Mouse (Mus musculus): ENCODE measurements around the gene Gatm. TPM values are rescaled to one million over a fixed set of nuclear protein-coding genes. Genes with fewer than 3 reads are reported as not detected.

Gene Gatm
- total RNA-seq, 1 experiment from 2014 or later: 5.2 TPM

GRCm38 (mm10) chr2:122608820-122609219 is 2.3 kb downstream of the Gatm start:
- DNase-seq: no peak

GRCm38 (mm10) chr2:122605829-122606228 is 5.3 kb downstream of the Gatm start:
- no peak for DNase-seq

GRCm38 (mm10) chr2:122601354-122601753 is 9.7 kb downstream of the Gatm start:
- no peak for DNase-seq

GRCm38 (mm10) chr2:122599736-122600135 is 11.4 kb downstream of the Gatm start:
- no peak for DNase-seq

- DNase-seq: no peak
These were observed 15.6 kb downstream of the Gatm start for GRCm38 (mm10) chr2:122595461-122595860.

- DNase-seq: no peak
These were observed 19.9 kb downstream of the Gatm start for GRCm38 (mm10) chr2:122591213-122591612.

- no peak for DNase-seq
These were observed 20.8 kb downstream of the Gatm start for GRCm38 (mm10) chr2:122590351-122590750.

- no peak for DNase-seq
These were observed 23.1 kb downstream of the Gatm start for GRCm38 (mm10) chr2:122587861-122588519.

GRCm38 (mm10) chr2:122586258-122586657 is 24.8 kb downstream of the Gatm start:
- DNase-seq: no peak

GRCm38 (mm10) chr2:122582324-122582723 is 28.8 kb downstream of the Gatm start:
- DNase-seq: no peak

GRCm38 (mm10) chr2:122581361-122582017 is 29.6 kb downstream of the Gatm start:
- no peak for DNase-seq

- DNase-seq: no peak
These were observed 30.7 kb downstream of the Gatm start for GRCm38 (mm10) chr2:122580426-122580825.

- DNase-seq: no peak
These were observed 33.8 kb downstream of the Gatm start for GRCm38 (mm10) chr2:122577316-122577715.

GRCm38 (mm10) chr2:122576295-122576694 is 34.8 kb downstream of the Gatm start:
- peak; percentile 16 for DNase-seq

- DNase-seq: peak; percentile 79
These were observed 35.6 kb downstream of the Gatm start for GRCm38 (mm10) chr2:122575470-122575869.

GRCm38 (mm10) chr2:122572438-122572837 is 38.7 kb downstream of the Gatm start:
- no peak for DNase-seq

GRCm38 (mm10) chr2:122571326-122571725 is 39.8 kb downstream of the Gatm start:
- DNase-seq: no peak

- DNase-seq: no peak
These were observed 40.7 kb downstream of the Gatm start for GRCm38 (mm10) chr2:122570430-122570829.

GRCm38 (mm10) chr2:122569439-122569838 is 41.7 kb downstream of the Gatm start:
- peak; percentile 76 for DNase-seq

GRCm38 (mm10) chr2:122562251-122562650 is 48.9 kb downstream of the Gatm start:
- no peak for DNase-seq

- DNase-seq: no peak
These were observed 49.9 kb downstream of the Gatm start for GRCm38 (mm10) chr2:122561221-122561620.

- peak; percentile 63 for DNase-seq
These were observed 52.8 kb downstream of the Gatm start for GRCm38 (mm10) chr2:122558317-122558716.
